In the genomic region with DNA sequence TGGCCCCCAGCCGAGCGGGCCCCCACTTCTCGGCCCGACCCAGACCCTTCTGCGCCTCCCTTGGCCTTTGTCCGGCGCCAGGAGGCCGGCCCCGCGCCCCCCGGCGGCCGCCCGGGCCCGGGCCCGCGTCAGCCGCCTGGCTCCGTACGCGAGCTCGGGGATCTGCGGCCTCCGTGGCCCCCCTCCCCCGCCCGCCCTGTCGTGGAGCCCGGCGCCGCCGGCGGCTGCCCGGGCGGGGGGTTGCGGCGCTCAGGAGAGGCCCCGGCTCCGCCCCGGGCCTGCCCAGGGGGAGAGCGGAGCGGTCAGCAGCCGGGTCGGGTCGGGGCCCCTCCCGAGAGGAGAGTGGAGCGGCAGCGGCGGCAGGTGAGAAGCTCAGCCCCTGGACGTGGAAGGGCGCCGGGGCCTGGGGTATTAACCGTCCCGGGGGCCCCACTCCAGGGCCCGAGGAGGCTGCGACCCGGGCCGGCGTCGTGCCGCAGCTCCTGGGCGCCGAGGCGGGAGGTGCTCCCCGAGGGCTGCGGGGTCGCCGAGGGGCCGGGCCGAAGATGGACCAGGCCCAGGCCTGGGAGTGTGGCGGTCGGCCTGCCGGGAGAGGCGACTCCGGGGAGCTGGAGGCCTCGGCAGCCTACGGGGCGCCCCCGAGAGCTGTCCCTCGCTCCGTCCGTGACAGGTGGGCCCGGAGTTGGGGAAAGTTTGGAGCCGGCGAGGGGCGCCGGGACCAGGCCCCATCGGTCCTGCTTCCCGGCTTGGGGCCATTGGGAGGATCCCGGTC, we compare ENCODE assay signal across 9 mouse cellular contexts. TPM values are rescaled to one million over a fixed set of nuclear protein-coding genes. Genes with fewer than 3 reads are reported as not detected.
DNase-seq lines count a peak whose midpoint lies in the region; ATAC-seq and TF ChIP-seq lines count a peak whose summit lies in the region.
"Had no signal": no experiment of that assay in that cellular context is flagged by ENCODE, and none has a peak within 500 bp of the region (broad histone marks: within the 10 kb centered on the region; RNA-seq: fewer than 3 reads in every experiment).

No protein-coding gene starts in this region.

- ATAC-seq in Patski, result peak; percentile 9
- peak; percentile 24 for ATAC-seq in hindbrain, postnatal 0 days

- 8% methylated on average over 79 of the region's 89 CpGs for WGBS in hindbrain, postnatal 0 days
- WGBS in midbrain, embryonic 10.5 days, result 2% methylated on average over 86 of the region's 89 CpGs

- no peak for TF ChIP-seq CTCF in Patski (IDR thresholded peaks at IDR 0.05)
- TF ChIP-seq CTCF in gastrocnemius, adult 2 months (IDR thresholded peaks at IDR 0.05), result peak; percentile 10; the same call in 1 of the 2 replicates
- TF ChIP-seq CTCF in hindbrain, postnatal 0 days (IDR thresholded peaks at IDR 0.05; ENCODE audit: low read depth), result no peak

- H3K4me3 ChIP-seq in gastrocnemius, adult 2 months, result peak overlapping the region; percentile 97
- H3K4me3 ChIP-seq in hindbrain, postnatal 0 days (ENCODE audit: low read length), result peak overlapping the region; percentile 68
- peak overlapping the region; percentile 95 for H3K4me3 ChIP-seq in midbrain, embryonic 10.5 days

- H3K9me3 ChIP-seq in hindbrain, postnatal 0 days (ENCODE audit: low read length), result no peaks in the 10 kb centered on the region
- no peaks in the 10 kb centered on the region for H3K9me3 ChIP-seq in midbrain, embryonic 10.5 days (replicated peaks)

- peak overlapping the region; percentile 87 for H3K4me2 ChIP-seq in hindbrain, postnatal 0 days (ENCODE audit: low read depth, low read length)

- peaks cover 8% of the 10 kb centered on the region for H3K4me1 ChIP-seq in hindbrain, postnatal 0 days (ENCODE audit: insufficient read depth, low read length)
- peaks cover 27% of the 10 kb centered on the region for H3K4me1 ChIP-seq in midbrain, embryonic 10.5 days

- H3K27me3 ChIP-seq in Patski, result no peaks in the 10 kb centered on the region
- no peaks in the 10 kb centered on the region for H3K27me3 ChIP-seq in hindbrain, postnatal 0 days (ENCODE audit: insufficient read depth, low read length)
- no peaks in the 10 kb centered on the region for H3K27me3 ChIP-seq in midbrain, embryonic 10.5 days (ENCODE audit: low read depth, poor library complexity, severe bottlenecking)

- H3K27ac ChIP-seq in gastrocnemius, adult 2 months, result peak overlapping the region; percentile 98
- peak overlapping the region; percentile 97 for H3K27ac ChIP-seq in hindbrain, postnatal 0 days
- peak overlapping the region; percentile 99 for H3K27ac ChIP-seq in midbrain, embryonic 10.5 days (replicated peaks)

- in situ Hi-C loops in Patski (cut with MboI; ENCODE audit: low pct_unique_long_range_greater_than_20kb), result no loop called here

- DNase-seq in Patski (ENCODE audit: low read depth, low spot score), result no peak
- peak; percentile 59 to 70 for DNase-seq in cerebellum, postnatal 14 days
- peak; percentile 69 for DNase-seq in gastrocnemius, adult 2 months
- peak; percentile 50 for DNase-seq in hindbrain, postnatal 0 days (ENCODE audit: low spot score)
- DNase-seq in left cerebral cortex, postnatal 4 days, result peak; percentile 46
- peak; percentile 69 for DNase-seq in midbrain, embryonic 10.5 days (ENCODE audit: low spot score)
- peak; percentile 38 for DNase-seq in right cerebral cortex, postnatal 4 days
- peak; percentile 62 for DNase-seq in yolk sac, embryonic 10.5 days (ENCODE audit: low spot score)

- intact Hi-C loops in gastrocnemius, adult 2 months (cut with DNase I), result loop anchor here (5.0 kb wide), 1 partner anchor 55 kb away; a partner anchor contains a TSS
- intact Hi-C loops in left cerebral cortex, postnatal 4 days (cut with DNase I), result no loop called here

- POLR2A ChIA-PET in Patski (lab: Charles Lee), result interaction anchor here (0.6 to 1.5 kb wide), 4 partner anchors 22 to 614 kb away, joined by 3 to 5 read pairs (median 4); a partner anchor contains a TSS

- CTCF ChIA-PET in Patski (lab: Charles Lee), result no interaction called here

- H3K36me3 ChIP-seq in hindbrain, postnatal 0 days (ENCODE audit: insufficient read depth, low read length), result peaks cover 5% of the 10 kb centered on the region; the same call in 1 of the 2 replicates
- H3K36me3 ChIP-seq in midbrain, embryonic 10.5 days, result peaks cover 42% of the 10 kb centered on the region

- peak overlapping the region; percentile 100 for H3K9ac ChIP-seq in hindbrain, postnatal 0 days (replicated peaks; ENCODE audit: low read length)

RNA-seq across cellular contexts. Expression of a gene that starts 3.3 kb away (rescaled TPM):
- polyA plus RNA-seq in Patski (2021), result 66.1 TPM
- total RNA-seq in gastrocnemius, adult 2 months (2021), result 10 to 100 TPM; 42.1 to 44.7 TPM
- total RNA-seq in hindbrain, postnatal 0 days (2014; rRNA removed), result 43.3 and 50.4 TPM in 2 replicates
- polyA plus RNA-seq in hindbrain, postnatal 0 days (2015; fragmentation: Nextera tagmentation; extraction: Ambion mirVana), result 15.1 and 15.9 TPM in 2 replicates
- 10 to 100 TPM; 60.6 to 62.6 TPM for total RNA-seq in left cerebral cortex, postnatal 4 days (2021)
- polyA plus RNA-seq in midbrain, embryonic 10.5 days (2016; fragmentation: Nextera tagmentation; extraction: Ambion mirVana), result 22.8 and 23.8 TPM in 2 replicates

RNA-seq across cellular contexts. Expression of a gene that starts 35.2 kb away (rescaled TPM):
- polyA plus RNA-seq in Patski (2021), result not detected
- not detected for total RNA-seq in gastrocnemius, adult 2 months (2021)
- not detected in 2 replicates for total RNA-seq in hindbrain, postnatal 0 days (2014; rRNA removed)
- polyA plus RNA-seq in hindbrain, postnatal 0 days (2015; fragmentation: Nextera tagmentation; extraction: Ambion mirVana), result not detected in 2 replicates
- total RNA-seq in left cerebral cortex, postnatal 4 days (2021), result not detected
- not detected in 2 replicates for polyA plus RNA-seq in midbrain, embryonic 10.5 days (2016; fragmentation: Nextera tagmentation; extraction: Ambion mirVana)
- polyA plus RNA-seq: gonadal fat pad, adult 2 months had no signal

RNA-seq across cellular contexts. Expression of a gene that starts 55.6 kb away (rescaled TPM):
- 27.1 TPM for polyA plus RNA-seq in Patski (2021)
- 1 to 10 TPM; 7.8 to 8.4 TPM for total RNA-seq in gastrocnemius, adult 2 months (2021)
- total RNA-seq in hindbrain, postnatal 0 days (2014; rRNA removed), result 21.7 and 29.6 TPM in 2 replicates
- polyA plus RNA-seq in hindbrain, postnatal 0 days (2015; fragmentation: Nextera tagmentation; extraction: Ambion mirVana), result 31.1 and 33.2 TPM in 2 replicates
- total RNA-seq in left cerebral cortex, postnatal 4 days (2021), result 10 to 100 TPM; 25.5 to 25.9 TPM
- 51.4 and 56.3 TPM in 2 replicates for polyA plus RNA-seq in midbrain, embryonic 10.5 days (2016; fragmentation: Nextera tagmentation; extraction: Ambion mirVana)
